ENCODE assay signal across 21 mouse cellular contexts in the genomic region with DNA sequence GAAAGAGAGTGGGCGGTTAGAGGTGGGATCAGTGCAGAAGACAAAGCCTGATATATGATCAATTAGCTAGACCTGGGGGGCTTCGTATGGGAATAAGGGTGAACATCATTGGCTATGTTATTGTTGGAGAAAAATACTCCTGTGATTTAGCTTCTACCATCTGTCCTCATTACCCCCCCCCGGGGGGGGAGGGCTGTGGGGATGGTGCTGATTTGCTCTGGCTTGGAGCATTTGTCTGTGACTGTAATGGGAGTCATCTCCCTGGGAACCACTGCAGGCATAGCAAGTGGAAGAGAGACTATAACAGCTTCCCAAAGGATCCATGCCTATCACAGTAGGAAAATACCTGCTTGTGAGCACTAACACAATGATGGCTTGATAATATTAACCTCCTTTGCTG.
"Had no signal": no experiment of that assay in that cellular context is flagged by ENCODE, and none has a peak within 500 bp of the region (broad histone marks: within the 10 kb centered on the region; RNA-seq: fewer than 3 reads in every experiment).

No protein-coding gene starts in this region.

- H3K9me3 ChIP-seq: limb, embryonic 12.5 days; limb, embryonic 15.5 days; midbrain, embryonic 15.5 days; neural tube, embryonic 13.5 days had no signal

- H3K27me3 ChIP-seq: limb, embryonic 12.5 days; limb, embryonic 15.5 days; midbrain, embryonic 15.5 days; neural tube, embryonic 13.5 days had no signal

- H3K36me3 ChIP-seq: limb, embryonic 12.5 days; limb, embryonic 15.5 days; midbrain, embryonic 15.5 days; neural tube, embryonic 13.5 days had no signal

- H3K27ac ChIP-seq: limb, embryonic 12.5 days; limb, embryonic 15.5 days; liver, embryonic 14.5 days; macrophage; midbrain, embryonic 15.5 days; neural tube, embryonic 13.5 days had no signal

- ATAC-seq: intestine, embryonic 16.5 days; liver, postnatal 0 days; lung, postnatal 0 days; midbrain, embryonic 15.5 days had no signal

- H3K9ac ChIP-seq: limb, embryonic 12.5 days; limb, embryonic 15.5 days; liver, embryonic 14.5 days; liver, postnatal 0 days; lung, embryonic 14.5 days; midbrain, embryonic 15.5 days; neural tube, embryonic 13.5 days had no signal

- DNase-seq: kidney, adult 18-20 months; kidney, adult 9 months; kidney, postnatal 14 days; kidney, postnatal 4 days; left cerebral cortex, postnatal 4 days; liver, postnatal 0 days; lung, embryonic 14.5 days; right cerebral cortex, postnatal 25 days; spleen, adult 18-20 months; thymus, adult 18-20 months; thymus, postnatal 36 days had no signal

- H3K4me1 ChIP-seq: midbrain, embryonic 15.5 days; neural tube, embryonic 13.5 days had no signal

- H3K4me3 ChIP-seq: limb, embryonic 12.5 days; limb, embryonic 15.5 days; midbrain, embryonic 15.5 days; myocyte; neural tube, embryonic 13.5 days had no signal

- H3K4me2 ChIP-seq: limb, embryonic 12.5 days; limb, embryonic 15.5 days; liver, embryonic 11.5 days; lung, embryonic 14.5 days; midbrain, embryonic 15.5 days; neural tube, embryonic 13.5 days had no signal
